Mouse (Mus musculus) frontal cortex, postnatal 25 days (tissue): ENCODE results near the gene Dmp1.
A peak's percentile ranks its signal among the peaks of the same experiment; 100 is the strongest.

ENCODE experiments used
- DNase-seq, 2 experiments: peaks; one replicate each; pipeline ENCODE4 v3.0.0; 2022; ENCODE audit warnings: low spot score in 2 of 2

Gene Dmp1

DNA sequence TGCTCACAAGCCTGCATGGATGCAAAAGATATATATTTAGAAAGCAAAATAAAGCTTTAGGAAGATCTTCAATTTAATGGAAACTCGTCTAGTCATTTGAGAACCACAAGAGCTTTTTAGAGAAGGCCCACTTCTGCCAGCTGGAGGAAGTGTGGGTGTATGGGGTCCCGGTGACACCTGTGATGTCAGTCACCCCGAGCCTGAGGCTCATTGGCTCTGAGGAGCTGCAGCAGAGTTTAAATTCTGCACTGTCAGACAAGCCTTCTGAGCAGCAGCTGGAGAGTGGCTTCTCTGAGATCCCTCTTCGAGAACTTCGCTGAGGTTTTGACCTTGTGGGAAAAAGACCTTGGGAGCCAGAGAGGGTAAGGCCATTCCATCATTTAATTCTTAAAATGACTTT lies at the start of gene Dmp1:
Gene Dmp1, plus strand, starts transcription at position 263 of the 400 bp plus-strand sequence.
- no peak for DNase-seq

DNA sequence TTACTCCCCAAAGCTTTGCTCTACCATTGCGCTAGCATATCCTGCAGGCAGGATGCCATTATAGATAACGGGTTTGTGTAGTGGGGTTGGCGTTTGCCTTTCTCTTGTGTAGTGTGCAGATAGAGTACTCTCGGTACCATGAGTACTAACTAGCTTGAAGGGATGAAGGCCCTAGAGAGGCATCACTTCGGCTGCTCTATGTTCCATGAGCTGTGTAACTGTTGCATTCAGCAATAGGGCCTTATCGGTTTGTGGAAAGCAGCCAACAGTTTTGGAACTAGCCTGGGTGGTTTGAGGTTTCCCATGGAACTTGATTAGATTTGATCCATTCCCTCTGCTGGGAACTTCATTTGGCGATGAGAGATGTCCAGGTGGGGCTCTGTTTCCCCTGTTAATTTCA lies 44.7 kb upstream of the Dmp1 start:
- no peak for DNase-seq

DNA sequence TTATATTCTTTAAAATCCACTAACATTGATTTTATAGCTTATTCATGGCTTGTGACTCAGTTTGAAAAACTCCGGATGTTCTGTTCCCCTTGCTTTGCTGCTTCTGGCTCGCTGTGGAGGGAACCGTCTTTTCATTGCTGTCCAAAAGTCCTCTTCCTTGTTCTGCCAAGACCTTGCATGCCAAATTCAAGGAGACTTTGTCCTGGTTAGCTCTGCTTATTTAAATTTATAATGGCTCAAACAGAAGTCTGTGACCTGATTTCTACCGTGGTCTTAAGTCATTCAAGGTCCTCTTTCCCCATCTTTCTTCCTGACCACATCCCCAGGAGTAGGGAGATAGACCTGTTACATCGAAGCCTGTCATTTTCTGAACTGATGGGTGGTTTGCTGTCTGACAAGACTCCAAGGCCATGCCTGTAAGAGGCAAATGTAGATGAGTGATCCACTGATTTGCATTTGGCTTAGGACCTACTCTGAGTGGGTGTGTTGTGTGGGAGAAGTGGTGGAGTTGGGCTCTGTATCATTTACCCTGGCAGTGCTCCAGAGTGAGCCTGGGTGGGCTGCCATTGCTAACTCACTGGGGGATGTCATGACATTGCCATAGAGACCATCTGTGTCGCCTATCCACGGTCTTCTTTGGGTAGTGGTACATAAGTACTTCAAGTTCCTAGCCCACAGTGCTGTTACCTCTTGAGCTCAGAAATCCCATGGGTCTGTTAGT lies 43.9 kb upstream of the Dmp1 start:
- DNase-seq, result peak; percentile 9 to 17

DNA sequence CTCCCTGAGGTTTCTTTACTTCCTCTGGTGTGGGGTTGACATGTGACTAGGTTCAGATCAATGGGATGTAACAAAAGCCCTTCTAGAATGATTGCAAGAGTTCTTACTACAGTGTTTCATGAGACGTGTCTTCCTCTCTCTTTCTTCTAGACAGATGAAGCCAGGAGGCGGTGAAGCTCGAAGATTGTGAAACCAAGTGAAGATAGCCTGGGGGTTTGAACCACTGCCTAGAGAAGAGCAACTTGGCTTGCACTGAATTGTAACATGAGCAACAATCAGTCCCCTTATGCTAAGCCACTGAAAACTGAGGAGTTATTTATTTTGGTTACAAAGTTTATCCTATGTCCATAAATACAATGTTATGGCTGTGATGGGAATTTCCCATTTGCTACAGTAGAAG lies 41.8 kb upstream of the Dmp1 start:
- no peak for DNase-seq

DNA sequence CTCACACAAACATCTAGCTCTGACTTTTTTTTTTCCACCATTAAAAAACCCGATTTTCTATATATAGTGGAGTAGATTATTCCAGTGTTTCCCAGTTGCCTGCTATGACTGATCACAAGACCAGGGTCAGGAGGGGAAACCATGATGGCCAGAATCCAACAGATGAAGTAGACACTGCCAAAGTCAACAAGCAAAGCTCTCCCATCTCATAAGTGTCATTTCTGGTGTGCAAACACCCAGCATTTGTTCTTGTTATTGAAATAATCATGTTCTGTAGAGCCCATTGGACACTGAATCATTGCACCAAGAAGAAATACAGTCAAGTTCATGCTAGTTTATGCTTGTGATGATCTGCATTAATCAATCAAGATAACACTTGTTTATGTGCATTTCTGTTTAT lies 41.0 kb upstream of the Dmp1 start:
- no peak for DNase-seq

DNA sequence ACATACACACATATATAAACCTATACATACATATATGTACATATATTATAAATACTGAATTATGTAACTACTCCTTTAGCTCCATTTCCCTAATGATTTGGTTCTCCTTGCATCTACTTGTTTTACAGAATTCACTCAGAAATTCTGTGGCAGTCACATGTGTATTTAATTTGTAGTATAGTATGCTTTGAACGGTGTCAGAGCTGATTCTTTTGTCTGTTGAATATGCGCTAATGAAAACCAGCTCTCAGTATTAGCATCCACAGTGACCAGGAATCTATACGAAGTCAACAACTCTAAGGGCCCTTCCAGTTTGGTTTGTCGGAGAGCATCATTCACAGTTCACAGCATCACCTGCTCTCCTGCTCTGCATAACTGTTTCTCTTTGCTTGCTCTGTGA lies 38.9 kb upstream of the Dmp1 start:
- no peak for DNase-seq

DNA sequence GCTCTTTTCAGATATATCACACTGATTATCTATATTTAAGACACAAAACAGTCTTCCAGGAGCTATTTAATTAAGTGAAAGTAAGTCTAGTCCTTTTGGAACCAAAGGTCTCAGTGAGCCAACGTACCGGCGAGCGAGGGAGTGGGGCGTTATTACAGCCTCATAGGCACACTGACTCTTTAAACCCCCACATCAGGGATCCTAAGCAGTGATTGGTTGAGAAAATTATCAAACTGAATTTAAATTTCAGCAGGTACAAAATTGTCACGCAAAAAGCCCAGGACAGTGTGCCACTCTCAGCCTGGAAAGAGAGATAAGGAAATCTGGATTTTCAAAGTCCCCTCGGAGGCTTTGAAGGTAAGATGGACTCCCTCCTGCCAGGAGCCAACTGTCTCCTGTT lies 32.0 kb upstream of the Dmp1 start, which contains the start of gene Dspp:
Gene Dspp, plus strand, starts transcription at position 301 of the 400 bp plus-strand sequence.
- no peak for DNase-seq

DNA sequence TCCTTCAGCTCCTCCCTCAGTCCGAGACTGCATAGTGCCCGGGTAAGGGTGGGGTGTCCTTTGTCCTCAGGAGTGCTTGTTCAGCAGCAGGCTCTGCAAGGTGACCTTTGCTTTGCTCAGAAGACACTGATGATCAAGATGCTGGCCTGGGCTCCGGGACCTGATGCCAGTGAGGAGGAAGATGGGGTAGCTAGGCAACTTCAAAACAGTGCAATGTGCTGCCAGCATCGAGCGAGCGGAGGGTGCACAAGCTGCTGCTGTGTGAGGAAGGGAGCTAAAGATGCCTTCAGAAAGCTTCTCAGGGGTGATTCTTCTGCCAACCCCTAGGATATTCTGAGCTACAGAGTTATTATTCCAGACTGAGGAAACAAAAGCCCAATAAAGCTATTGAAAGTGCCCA lies 29.3 kb upstream of the Dmp1 start:
- no peak for DNase-seq

DNA sequence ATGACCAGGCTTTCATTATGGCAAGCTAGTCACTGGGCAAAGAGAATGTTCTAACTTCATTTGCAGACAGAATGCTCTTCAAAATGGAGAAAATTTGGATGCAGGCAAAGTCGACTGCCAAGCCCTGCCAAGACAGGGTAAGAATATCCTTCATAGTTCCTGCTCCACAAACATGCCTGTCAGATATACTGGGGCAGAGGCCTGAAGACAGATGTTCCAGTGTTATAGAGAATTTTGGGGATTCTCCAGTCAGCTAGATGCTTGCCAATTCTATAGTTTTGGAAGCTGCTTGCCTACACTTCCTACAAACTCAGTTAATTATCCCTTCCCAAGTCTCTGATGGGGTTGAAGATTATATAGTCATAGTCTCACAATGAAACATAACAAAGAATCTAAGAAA lies 18.7 kb upstream of the Dmp1 start:
- DNase-seq, result no peak

DNA sequence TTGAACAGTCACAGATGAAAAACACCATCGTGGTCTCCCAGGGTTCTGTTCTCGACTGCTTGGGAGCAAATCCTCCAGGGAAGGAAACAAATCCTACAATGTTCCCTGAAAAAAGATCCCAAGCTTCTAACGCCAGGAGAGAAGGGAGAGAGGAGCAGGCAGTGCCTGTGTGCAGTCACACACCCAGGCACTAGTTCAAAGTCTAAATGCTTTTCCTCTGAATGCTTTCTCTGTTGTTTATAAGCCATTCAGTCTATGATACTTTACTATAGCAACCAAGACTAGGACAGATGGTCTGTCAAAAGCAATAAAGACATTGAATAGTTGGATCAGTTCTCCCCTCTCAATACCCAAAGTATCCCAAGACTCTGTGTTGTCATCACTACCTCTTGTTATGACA lies 15.1 kb upstream of the Dmp1 start:
- no peak for DNase-seq

DNA sequence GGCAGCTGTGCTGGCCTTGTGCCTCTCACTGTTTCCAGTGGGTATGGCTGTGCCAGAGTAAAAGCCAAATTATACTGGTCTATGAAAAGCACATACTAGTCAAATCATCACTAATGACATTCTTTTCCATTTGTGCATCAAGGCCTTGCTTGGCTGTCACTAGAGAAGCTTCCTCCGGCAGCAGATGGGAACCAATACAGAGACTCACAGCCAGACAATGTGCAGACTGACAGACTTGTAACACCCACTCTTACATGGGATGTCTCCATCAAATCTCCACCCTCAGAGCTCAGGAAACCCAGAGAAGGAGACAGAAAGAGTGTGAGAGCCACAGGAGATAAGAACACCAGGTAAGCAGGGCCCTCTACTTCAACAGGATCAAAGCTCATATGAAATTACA lies 7.3 kb upstream of the Dmp1 start:
- DNase-seq, result no peak

DNA sequence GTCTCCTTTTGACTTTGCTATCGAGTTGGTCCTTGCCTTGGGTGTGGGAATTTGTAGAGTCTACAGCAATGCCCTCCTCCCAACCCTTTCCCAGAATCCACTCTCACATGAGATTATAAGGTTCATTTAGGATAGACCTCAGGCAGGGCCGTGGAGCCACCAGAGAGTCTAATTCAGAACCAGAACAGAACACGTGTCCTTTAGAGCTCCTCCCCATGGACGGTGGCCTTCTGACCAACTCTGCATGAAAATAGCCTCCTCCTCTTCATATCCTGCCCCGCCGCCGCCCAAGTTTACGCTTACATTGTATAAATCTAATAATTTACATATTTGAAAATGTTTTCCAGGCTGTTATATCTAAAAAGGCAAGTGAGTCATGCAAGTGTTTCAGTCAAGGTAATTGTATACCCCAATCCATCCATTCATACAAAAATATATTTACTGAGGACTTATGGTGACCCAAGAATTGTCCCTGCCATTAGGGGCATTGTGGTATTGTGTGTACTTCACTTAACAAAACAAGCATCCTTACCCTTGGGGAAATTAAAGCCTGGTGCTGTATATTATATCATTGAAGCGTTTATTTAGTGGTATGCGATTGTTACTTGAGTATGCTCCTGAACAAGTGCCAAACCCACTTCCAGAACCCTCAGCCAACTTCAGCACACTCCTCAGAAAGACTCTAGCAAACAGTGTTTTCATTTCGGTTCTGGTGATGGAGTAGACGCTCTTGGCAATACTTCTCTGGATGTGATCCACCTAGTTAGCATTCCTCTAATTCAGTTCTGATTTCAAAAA lies 1.1 kb upstream of the Dmp1 start:
- DNase-seq, result no peak

DNA sequence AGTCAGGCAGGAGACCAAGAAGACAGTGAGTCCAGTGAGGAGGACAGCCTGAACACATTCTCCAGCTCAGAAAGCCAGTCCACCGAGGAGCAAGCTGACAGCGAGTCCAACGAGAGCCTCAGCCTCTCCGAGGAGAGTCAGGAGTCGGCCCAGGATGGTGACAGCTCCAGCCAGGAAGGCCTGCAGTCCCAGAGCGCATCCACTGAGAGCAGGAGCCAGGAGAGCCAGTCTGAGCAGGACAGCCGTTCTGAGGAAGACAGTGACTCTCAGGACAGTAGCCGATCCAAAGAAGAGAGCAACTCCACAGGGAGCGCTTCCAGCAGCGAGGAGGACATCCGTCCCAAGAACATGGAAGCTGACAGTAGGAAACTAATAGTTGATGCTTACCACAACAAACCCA lies 10.1 kb downstream of the Dmp1 start:
- no peak for DNase-seq

DNA sequence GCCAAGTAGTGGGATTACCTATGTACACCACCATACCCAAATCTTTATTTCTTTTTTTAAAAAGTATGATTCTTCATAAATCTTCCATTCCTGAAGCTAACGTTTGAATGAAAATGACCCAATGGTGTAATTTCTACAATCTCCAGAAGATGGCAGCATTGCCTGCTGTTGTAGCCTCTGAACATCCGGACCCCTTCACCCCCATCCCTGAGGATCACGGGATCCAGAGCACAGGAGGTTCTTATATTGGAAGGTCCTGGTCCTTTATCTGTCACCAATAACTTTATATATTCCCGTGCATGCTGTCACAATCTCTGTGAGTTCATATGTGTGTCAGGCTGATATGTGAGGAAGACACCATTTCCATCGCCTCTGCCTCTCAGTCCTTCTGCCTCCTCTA lies 16.5 kb downstream of the Dmp1 start:
- DNase-seq, result peak; percentile 9 to 30

DNA sequence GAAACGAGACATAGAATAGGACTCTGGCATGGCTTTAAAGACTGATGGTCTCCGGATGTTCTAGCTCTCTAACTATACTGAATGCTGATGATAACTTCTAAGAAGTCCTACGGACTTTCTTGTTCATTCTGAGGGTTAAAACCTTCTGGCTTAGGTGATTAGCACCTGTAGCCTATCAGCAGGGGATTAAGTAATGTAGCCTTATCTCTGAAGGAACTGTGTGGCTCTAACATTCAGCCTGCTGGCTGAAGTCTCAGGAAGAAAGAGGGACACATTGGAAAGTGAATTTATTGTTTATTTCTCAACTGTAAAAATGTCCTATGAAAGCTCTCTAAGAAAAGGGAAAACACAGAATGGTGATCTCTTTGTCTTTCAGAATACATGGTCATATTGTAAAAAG lies 21.9 kb downstream of the Dmp1 start:
- no peak for DNase-seq

DNA sequence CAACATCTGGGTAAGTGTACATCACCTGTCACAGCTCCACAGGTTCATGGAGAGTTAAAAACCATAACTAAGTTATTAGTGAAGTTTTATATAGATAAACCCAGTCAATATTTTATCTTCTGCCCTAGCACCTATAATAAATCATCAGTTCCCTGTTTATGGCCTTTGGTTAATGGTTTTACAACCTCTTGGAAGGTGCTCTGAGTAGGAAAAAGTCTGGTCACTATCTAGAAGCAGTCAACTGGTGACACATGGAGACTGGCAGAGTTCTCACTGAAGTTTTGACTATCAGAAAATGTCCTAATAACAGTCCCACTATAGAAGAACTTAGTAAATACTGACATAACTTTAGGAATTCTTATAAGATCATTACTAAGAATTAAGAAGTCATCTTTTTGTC lies 22.3 kb downstream of the Dmp1 start:
- DNase-seq, result no peak

DNA sequence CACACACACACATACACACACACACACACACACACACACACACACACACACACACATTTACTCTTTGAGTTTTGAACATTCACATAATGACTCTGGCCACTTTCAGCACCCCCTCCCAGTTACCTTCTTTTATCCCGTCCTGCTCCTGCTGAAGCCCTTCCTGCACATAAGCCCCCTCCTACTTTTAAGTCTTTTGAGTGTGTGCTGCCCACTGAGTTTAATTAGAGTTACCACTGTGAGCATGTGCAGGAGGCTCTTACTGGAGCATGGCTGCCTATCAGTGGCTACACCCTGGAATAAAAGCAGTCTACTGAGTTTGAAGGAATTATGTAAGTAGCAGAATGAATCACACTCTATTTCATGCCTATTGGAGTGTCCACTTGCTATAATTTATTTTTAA lies 26.1 kb downstream of the Dmp1 start:
- DNase-seq, result no peak

DNA sequence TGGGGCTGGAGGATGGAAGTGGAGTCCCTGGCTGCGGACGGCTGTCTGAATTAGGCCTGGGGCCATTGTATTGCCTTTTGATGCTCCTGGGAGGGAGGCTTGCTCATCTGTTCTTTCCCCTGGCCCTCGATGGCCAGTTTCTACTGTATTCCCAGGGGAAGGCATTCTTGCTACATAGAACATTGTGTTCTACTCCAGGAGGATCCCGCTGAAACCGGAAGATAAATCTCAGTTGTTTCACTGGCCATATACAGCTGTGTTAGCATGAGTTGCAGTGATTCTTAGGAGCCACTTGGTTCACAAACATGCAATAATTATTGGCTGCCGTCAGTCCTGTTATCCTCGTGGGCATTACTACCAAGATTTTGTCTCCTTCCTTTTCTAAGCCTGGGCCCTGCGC lies 34.3 kb downstream of the Dmp1 start:
- no peak for DNase-seq

DNA sequence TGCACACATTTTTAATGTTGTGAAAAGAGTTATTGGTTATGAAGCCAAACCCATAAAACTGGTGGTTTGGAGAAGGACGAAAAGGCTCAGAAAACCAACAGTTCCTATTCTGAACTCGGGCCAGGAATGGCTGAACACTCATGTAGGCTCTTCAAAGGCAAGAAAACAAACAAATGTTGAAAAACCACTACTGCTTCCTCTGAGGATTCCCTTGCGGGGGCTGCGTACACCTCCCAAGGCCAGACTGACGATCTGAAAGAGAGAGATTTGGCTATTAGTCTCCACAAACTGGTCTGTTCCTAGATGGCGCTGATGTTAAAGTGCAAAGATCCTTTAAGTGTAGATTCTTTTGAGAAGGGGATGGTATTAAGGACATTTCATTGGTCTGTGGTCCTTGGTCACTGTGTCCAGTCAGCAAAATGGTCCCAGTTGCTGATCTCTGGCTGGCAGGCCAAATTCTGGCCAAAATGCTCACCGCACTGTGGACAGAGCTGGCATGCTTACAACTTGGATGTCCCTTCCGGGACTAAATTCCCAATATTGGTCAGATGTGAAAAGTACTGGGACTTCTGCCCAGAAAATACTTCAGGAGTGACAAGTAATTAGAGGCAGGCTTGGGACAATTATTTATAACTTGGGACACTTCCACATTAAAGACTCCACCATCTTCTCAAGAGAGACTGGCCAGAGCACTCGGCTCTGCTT lies 37.4 kb downstream of the Dmp1 start:
- DNase-seq, result no peak

DNA sequence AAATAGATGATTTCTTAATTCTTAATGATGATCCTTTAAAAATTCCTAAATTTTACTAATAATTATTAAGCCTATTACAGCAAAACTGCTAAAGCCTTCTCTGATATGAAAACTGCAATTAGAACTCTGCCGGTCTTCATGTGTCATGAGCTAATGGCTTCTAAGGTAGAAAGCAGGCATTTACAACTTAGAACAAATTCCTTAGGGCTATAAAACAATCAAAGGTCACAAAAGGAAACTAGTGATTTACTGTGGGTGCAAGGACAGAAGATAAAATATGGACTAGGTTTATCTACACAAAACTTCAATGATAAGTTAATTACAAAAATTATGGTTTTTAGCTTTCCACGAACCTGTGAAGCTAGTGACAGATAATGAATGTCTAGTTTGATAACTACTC lies 41.8 kb downstream of the Dmp1 start:
- no peak for DNase-seq

DNA sequence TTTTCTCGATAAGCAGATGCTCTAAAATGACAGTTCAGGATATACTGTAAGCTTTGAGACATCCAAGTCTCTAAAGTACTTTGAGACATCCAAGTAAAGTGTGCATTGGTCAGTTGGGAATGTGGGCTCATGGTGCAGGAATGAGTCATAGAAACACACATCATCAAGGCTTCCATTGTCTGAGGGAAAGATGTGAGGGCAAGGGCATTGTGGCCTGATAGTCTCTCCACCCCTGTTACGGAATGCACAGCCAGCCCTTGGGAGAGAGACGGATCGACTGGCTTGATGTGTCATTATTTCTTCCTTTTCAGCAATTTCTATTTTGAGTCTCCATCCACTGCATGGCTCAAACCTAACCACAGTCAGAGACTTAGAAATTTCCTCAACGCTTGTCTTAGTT lies 49.4 kb downstream of the Dmp1 start:
- no peak for DNase-seq

DNA sequence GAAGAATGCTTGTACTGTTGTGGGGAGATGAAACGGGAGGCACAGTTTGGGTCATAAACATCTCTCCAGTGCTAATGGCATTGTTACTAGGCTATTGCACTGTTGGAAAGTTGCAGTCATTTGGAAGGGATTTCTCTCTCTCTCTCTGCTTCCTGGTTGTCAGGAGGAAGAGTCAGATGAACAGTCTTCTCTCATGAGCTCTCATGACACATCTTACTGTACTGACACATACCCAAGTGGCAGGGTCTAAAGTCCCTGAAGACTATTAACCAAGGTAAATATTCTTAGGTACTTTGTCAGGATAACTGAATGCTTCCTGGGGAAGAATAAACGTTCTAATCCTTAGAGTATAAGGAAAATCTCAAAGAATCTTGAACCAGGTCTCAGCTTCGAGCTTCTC lies 54.2 kb downstream of the Dmp1 start:
- no peak for DNase-seq

DNA sequence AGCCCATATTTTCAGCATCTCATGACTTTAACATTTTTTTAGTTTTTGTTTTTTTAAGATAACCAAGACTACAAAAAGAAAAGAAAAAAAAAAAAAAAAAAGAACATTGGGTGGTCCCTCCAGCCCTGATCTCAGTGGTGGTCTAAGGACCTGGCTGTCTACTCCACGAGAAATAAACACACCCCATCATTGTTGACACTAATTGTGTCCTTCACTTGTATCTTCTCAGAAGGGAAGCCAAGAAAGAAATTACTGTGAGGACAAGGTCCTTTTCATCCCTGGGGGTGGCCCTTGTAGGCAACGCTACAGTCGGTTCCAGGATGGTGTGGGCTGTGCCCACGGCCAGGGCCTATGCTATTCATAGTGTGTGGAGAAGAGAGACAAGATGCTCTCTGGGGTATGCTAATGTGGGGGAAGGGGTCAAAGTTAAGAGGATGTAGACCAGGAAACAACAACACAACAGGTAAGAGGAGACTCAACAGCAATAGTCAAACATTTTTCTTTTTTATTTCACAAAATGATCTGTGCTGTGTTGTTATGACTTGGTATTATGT lies 59.6 kb downstream of the Dmp1 start:
- DNase-seq, result no peak
